Mouse (Mus musculus) intestine, embryonic 15.5 days (tissue): ENCODE measurements at regions not wholly inside any gene's neighbourhood (a gene's known extent, or its start where the extent isn't known, plus 50 kb on each side); places are given as distances from the start of the nearest gene placed in this dataset.

Source experiments
- ATAC-seq: fragments of 200-750 bp; cut with Nextera tagmentation; 2 replicates; pipeline ENCODE4 v1.8.0; 2017; ENCODE audit warnings: moderate TSS enrichment, moderate library complexity
- H3K27ac ChIP-seq: fragments of 300-500 bp; sonication (generic); 2 replicates; pipeline ENCODE4 v1.5.1; 2015; ENCODE audit warnings: mild to moderate bottlenecking, inconsistent platforms
- H3K27me3 ChIP-seq: fragments of 300-500 bp; sonication (generic); replicated peaks from 2 replicates; pipeline ENCODE4 v1.6.1; 2015; ENCODE audit warnings: inconsistent platforms
- H3K36me3 ChIP-seq: fragments of 300-500 bp; sonication (generic); 2 replicates; pipeline ENCODE4 v1.6.1; 2015; ENCODE audit warnings: inconsistent platforms
- H3K4me1 ChIP-seq: fragments of 300-500 bp; sonication (generic); replicated peaks from 2 replicates; pipeline ENCODE4 v1.6.1; 2015; ENCODE audit warnings: inconsistent platforms
- H3K4me2 ChIP-seq: fragments of 300-500 bp; sonication (generic); replicated peaks from 2 replicates; pipeline ENCODE4 v1.6.1; 2015; ENCODE audit warnings: mild to moderate bottlenecking, inconsistent platforms
- H3K4me3 ChIP-seq: fragments of 300-500 bp; sonication (generic); replicated peaks from 2 replicates; pipeline ENCODE4 v1.5.1; 2015; ENCODE audit warnings: inconsistent platforms
- H3K9ac ChIP-seq: fragments of 300-500 bp; sonication (generic); 2 replicates; pipeline ENCODE4 v1.6.1; 2015; ENCODE audit warnings: inconsistent platforms
- H3K9me3 ChIP-seq: fragments of 300-500 bp; sonication (generic); 2 replicates; pipeline ENCODE4 v1.6.1; 2016; ENCODE audit warnings: inconsistent platforms
- WGBS: fragments of 180-500 bp; shearing (Covaris S2); methylation state at CpG from one replicate; pipeline ENCODE4 v1.1.7; 2015; 5-methylcytosine and 5-hydroxymethylcytosine counted together

DNA sequence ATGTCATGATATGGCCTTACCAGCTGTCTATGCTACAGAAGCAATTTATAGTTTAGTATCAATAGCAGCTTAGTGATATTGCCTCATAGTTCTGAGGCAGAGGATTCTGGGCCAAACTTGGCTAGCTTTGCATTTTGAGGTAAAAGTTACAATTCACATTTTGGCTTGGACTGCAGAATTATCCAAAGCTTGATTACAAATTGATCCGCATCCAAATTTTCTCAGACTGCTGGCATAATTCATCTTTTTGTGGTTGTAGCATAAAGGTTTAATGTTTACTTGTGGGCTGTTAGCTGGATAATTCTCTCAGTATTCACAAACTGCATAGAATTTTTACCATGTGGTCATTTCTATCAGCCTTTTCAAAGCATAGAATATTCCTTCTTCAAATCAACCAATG lies 589.9 kb upstream of the Pdcd1 start:
- 91% methylated on average over 1 of the region's 1 CpGs for WGBS
- H3K9me3 ChIP-seq: no peaks in the 10 kb centered on the region
- no peak overlapping the region for H3K9ac ChIP-seq
- H3K36me3 ChIP-seq: no peaks in the 10 kb centered on the region
- ATAC-seq: no peak
- H3K4me3 ChIP-seq: no peak overlapping the region
- no peak overlapping the region for H3K4me2 ChIP-seq
- H3K4me1 ChIP-seq: no peaks in the 10 kb centered on the region
- no peak overlapping the region for H3K27ac ChIP-seq
- H3K27me3 ChIP-seq: no peaks in the 10 kb centered on the region

DNA sequence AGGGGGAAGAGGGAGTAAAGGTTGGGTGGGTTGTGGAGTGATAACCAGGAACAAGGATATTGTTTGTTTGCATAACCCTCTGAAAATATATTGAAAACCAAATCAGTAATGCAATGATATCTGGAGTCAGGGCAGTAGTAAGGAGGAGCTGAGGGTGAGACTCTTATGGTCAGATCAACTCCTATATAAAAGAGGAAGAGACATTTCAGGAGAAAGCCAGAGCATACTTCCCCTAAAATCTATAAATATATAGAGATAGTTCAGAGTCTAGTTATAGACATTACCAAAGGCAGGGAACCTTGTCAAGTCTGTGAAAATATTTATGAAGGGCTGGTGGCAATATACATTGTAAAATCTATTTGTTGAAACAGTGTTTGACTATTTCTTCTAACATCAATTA lies 605.9 kb upstream of the Pdcd1 start:
- ATAC-seq: no peak
- Histone ChIP-seq H3K9me3 (no peaks in the 10 kb centered on the region), H3K27ac (no peak overlapping the region), H3K4me1 (no peaks in the 10 kb centered on the region), H3K4me3 (no peak overlapping the region), H3K36me3 (no peaks in the 10 kb centered on the region), H3K27me3 (no peaks in the 10 kb centered on the region), H3K4me2 (no peak overlapping the region), H3K9ac (no peak overlapping the region)

DNA sequence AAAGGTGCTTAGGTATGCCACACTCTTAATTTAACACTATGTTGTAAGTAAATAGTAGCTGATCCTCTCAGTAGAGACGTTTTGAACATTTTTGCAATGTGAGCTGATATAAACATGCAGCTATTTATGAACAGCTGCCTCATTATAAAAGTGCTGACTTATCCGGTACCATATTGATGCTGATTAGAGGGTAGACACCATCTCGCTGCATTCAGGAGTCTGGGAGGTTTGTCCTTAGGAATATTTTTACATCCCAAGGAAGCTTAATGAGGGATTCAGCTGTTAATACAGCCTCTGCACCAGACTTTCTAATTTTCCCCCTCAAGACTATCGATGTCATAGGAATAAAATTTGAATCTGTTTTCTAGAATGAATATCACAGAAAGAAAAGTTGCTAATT lies 619.3 kb upstream of the Pdcd1 start:
- no peaks in the 10 kb centered on the region for H3K36me3 ChIP-seq
- WGBS: 74% methylated on average over 4 of the region's 4 CpGs
- no peak overlapping the region for H3K9ac ChIP-seq
- no peaks in the 10 kb centered on the region for H3K27me3 ChIP-seq
- ATAC-seq: no peak
- no peaks in the 10 kb centered on the region for H3K9me3 ChIP-seq
- H3K4me1 ChIP-seq: no peaks in the 10 kb centered on the region
- H3K27ac ChIP-seq: no peak overlapping the region
- H3K4me3 ChIP-seq: no peak overlapping the region
- no peak overlapping the region for H3K4me2 ChIP-seq

DNA sequence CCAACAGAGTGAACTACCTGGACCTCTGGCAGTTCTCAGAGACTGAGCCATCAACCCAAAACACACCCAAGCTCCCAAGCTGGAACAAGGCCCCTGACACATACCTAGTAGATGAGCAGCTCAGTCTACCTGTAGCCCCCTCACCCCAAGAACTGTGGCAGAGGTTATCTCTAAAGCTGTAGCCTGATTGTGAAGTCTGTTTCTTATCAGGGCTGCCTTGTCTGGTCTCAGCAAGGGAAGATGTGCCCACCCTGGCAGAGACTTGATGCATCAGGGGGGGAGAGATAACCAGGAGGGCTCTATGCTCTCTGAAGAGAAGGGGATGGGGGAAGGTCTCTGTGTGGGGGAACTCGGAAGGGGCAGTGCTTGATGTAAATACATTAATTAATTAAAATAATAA lies 612.9 kb upstream of the Fam174a start:
- Histone ChIP-seq H3K4me3 (no peak overlapping the region), H3K4me2 (no peak overlapping the region), H3K9me3 (no peaks in the 10 kb centered on the region), H3K36me3 (no peaks in the 10 kb centered on the region), H3K27ac (no peak overlapping the region), H3K27me3 (no peaks in the 10 kb centered on the region), H3K9ac (no peak overlapping the region), H3K4me1 (no peaks in the 10 kb centered on the region)
- ATAC-seq: no peak
- 64% methylated on average over 1 of the region's 1 CpGs for WGBS

- Histone ChIP-seq H3K4me2 (no peak overlapping the region), H3K9me3 (no peaks in the 10 kb centered on the region), H3K4me1 (no peaks in the 10 kb centered on the region), H3K4me3 (no peak overlapping the region), H3K9ac (no peak overlapping the region), H3K36me3 (no peaks in the 10 kb centered on the region), H3K27me3 (no peaks in the 10 kb centered on the region), H3K27ac (no peak overlapping the region)
- WGBS: 84% methylated on average over 1 of the region's 1 CpGs
- ATAC-seq: no peak
Measured at GRCm38 (mm10) chr1:94701688-94702087, 611.7 kb upstream of the Fam174a start.

- Histone ChIP-seq H3K9me3 (no peaks in the 10 kb centered on the region), H3K27me3 (no peaks in the 10 kb centered on the region), H3K27ac (no peak overlapping the region), H3K4me2 (no peak overlapping the region), H3K9ac (no peak overlapping the region), H3K4me1 (no peaks in the 10 kb centered on the region), H3K4me3 (no peak overlapping the region), H3K36me3 (no peaks in the 10 kb centered on the region)
- no peak for ATAC-seq
- WGBS: 63% methylated on average over 5 of the region's 5 CpGs
Measured at GRCm38 (mm10) chr1:94712812-94713211, 600.6 kb upstream of the Fam174a start.

GRCm38 (mm10) chr1:94717699-94718098 lies 595.7 kb upstream of the Fam174a start:
- 51% methylated on average over 2 of the region's 2 CpGs for WGBS
- no peak overlapping the region for H3K4me3 ChIP-seq
- no peak overlapping the region for H3K4me2 ChIP-seq
- H3K27me3 ChIP-seq: no peaks in the 10 kb centered on the region
- no peak for ATAC-seq
- no peak overlapping the region for H3K9ac ChIP-seq
- no peaks in the 10 kb centered on the region for H3K9me3 ChIP-seq
- no peak overlapping the region for H3K27ac ChIP-seq
- no peaks in the 10 kb centered on the region for H3K36me3 ChIP-seq
- H3K4me1 ChIP-seq: no peaks in the 10 kb centered on the region

DNA sequence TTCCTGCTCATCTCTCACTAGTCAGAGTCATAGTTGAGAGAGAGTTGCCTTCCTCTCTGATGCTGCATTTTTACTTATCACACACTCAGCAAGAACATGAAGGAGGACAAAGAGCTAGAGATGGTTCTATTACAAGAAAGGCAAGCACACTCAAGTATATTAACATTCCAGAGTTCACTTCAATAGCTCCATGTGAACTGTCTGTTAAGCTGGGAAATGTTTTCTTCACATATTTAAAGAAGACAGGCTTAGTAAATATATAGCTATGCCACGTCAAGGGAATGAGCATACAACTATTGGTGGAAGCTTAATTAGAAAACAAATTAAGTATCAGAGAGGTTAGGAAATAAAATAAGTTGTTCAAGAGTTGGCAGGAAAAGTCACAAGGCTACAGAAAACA lies 559.9 kb upstream of the Fam174a start:
- ATAC-seq: no peak
- no peak overlapping the region for H3K4me2 ChIP-seq
- H3K4me3 ChIP-seq: no peak overlapping the region
- H3K9ac ChIP-seq: no peak overlapping the region
- H3K27ac ChIP-seq: no peak overlapping the region
- no peaks in the 10 kb centered on the region for H3K4me1 ChIP-seq
- H3K36me3 ChIP-seq: no peaks in the 10 kb centered on the region
- no peaks in the 10 kb centered on the region for H3K27me3 ChIP-seq
- no peaks in the 10 kb centered on the region for H3K9me3 ChIP-seq
- WGBS: 57% methylated on average over 1 of the region's 1 CpGs

DNA sequence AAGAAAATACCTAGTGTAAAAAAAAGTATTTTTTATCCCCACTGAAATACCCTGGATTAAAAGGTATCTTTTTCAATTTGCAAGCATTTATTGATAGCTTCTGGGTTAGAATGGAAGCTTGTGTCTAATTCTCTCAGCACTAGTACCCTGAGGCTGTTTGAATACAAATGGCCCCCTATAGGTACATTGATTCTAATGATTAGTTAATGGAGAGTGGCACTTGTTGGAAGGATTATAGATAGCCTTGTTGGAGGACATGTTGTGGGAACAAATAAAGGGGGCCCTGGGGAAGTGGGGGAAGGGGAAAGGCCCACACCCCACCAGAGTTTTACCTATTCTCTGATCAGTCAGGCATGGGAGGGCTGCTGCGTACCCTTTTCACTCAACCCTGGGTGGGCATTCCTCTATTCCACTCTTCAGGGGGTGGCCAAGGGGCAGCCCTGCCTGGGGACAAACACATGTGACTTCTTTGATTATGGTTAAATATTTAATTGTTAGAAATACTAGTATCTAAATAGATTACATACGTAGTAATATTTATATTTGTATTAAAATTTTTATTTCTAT lies 524.3 kb upstream of the Fam174a start:
- H3K4me2 ChIP-seq: no peak overlapping the region
- WGBS: 89% methylated on average over 2 of the region's 2 CpGs
- H3K9ac ChIP-seq: no peak overlapping the region
- H3K36me3 ChIP-seq: no peaks in the 10 kb centered on the region
- no peak for ATAC-seq
- no peaks in the 10 kb centered on the region for H3K9me3 ChIP-seq
- H3K4me3 ChIP-seq: no peak overlapping the region
- no peaks in the 10 kb centered on the region for H3K4me1 ChIP-seq
- H3K27me3 ChIP-seq: no peaks in the 10 kb centered on the region
- H3K27ac ChIP-seq: no peak overlapping the region

DNA sequence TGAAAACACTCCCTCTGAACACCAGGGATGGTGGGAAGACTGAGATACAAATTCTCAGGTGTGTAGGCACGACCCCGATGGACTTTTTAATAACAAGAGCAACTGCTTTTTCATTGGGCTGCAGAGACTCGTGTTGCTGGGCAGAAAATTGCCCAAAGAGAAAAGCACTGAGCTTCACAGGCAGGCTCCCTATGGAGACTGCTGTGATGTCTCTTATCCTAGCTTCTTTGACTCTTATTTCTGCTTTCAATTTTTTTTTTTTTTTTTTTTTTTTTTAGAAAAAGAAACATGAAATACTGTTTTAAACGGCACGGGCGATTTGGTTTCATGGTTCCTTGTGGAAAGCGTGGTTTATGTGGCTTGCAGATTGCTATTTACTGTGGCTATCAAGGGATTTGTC lies 522.8 kb upstream of the Fam174a start:
- Histone ChIP-seq H3K9me3 (no peaks in the 10 kb centered on the region), H3K4me3 (no peak overlapping the region), H3K27me3 (no peaks in the 10 kb centered on the region), H3K4me2 (no peak overlapping the region), H3K4me1 (no peaks in the 10 kb centered on the region), H3K36me3 (no peaks in the 10 kb centered on the region), H3K27ac (no peak overlapping the region), H3K9ac (no peak overlapping the region)
- WGBS: 68% methylated on average over 7 of the region's 7 CpGs
- no peak for ATAC-seq

DNA sequence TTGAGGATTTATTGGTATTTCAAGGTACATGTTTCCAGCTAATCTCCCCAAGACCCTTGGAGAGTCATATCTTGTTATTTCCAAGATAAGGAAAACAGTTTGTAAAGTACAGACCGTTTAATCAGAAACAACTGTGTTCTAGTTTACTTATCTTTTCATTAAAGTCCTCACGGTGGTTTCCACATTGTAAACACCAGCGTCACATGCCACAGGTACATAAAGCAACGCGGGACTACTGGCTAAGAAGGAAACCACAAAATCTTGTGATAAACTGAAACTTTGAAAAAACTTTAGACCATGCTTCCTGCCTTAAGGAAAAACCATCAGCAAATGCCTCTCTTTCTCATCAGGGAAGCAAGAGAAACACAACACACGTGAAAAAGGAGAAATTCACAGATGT lies 522.4 kb upstream of the Fam174a start:
- ATAC-seq: no peak
- Histone ChIP-seq H3K9ac (no peak overlapping the region), H3K9me3 (no peaks in the 10 kb centered on the region), H3K4me3 (no peak overlapping the region), H3K4me1 (no peaks in the 10 kb centered on the region), H3K27me3 (no peaks in the 10 kb centered on the region), H3K27ac (no peak overlapping the region), H3K36me3 (no peaks in the 10 kb centered on the region), H3K4me2 (no peak overlapping the region)
- 41% methylated on average over 6 of the region's 6 CpGs for WGBS

GRCm38 (mm10) chr1:94796028-94796427 lies 517.4 kb upstream of the Fam174a start:
- Histone ChIP-seq H3K4me1 (no peaks in the 10 kb centered on the region), H3K27me3 (no peaks in the 10 kb centered on the region), H3K9me3 (no peaks in the 10 kb centered on the region), H3K36me3 (no peaks in the 10 kb centered on the region), H3K4me3 (no peak overlapping the region), H3K9ac (no peak overlapping the region), H3K4me2 (no peak overlapping the region), H3K27ac (no peak overlapping the region)
- ATAC-seq: no peak
- WGBS: 74% methylated on average over 1 of the region's 1 CpGs

DNA sequence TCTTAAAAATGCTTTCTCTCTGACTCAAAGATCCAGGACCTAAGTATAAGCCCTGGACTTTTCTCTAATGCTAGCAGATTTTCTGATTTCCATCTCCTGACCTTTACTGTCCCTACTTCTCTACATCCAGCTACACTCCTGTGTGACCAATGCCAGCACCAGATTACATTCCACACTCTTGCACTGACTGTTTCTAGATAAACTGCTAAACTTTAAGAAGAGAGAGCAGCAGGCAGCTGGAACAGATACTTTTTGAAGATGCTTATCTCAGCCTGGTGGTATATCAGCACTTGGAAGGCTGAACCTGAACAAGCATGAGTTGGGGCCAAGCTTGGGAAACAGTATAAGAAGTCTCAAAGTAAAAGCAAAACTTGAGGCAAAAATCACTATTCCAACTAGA lies 509.7 kb upstream of the Fam174a start:
- Histone ChIP-seq H3K4me2 (no peak overlapping the region), H3K9me3 (no peaks in the 10 kb centered on the region), H3K36me3 (no peaks in the 10 kb centered on the region), H3K4me1 (no peaks in the 10 kb centered on the region), H3K9ac (no peak overlapping the region), H3K27me3 (no peaks in the 10 kb centered on the region), H3K27ac (no peak overlapping the region), H3K4me3 (no peak overlapping the region)
- no peak for ATAC-seq

- H3K9me3 ChIP-seq: no peaks in the 10 kb centered on the region
- H3K4me3 ChIP-seq: no peak overlapping the region
- peak; percentile 82 for ATAC-seq
- H3K4me2 ChIP-seq: no peak overlapping the region
- 44% methylated on average over 1 of the region's 1 CpGs for WGBS
- no peaks in the 10 kb centered on the region for H3K36me3 ChIP-seq
- H3K9ac ChIP-seq: no peak overlapping the region
- no peaks in the 10 kb centered on the region for H3K4me1 ChIP-seq
- no peaks in the 10 kb centered on the region for H3K27me3 ChIP-seq
- no peak overlapping the region for H3K27ac ChIP-seq
Measured at GRCm38 (mm10) chr1:94804877-94805276, 508.5 kb upstream of the Fam174a start.
